Mouse (Mus musculus): ENCODE data around the gene Amotl2.

Amotl2 gene

GRCm38 (mm10) chr9:102719085-102719484 lies 2.6 kb downstream of the Amotl2 start:
- CTCF ChIA-PET, result no interaction called here

- CTCF ChIA-PET, result no interaction called here
These were observed 3.6 kb downstream of the Amotl2 start for GRCm38 (mm10) chr9:102719936-102720566.

GRCm38 (mm10) chr9:102720567-102721167 lies 4.2 kb downstream of the Amotl2 start:
- CTCF ChIA-PET, result no interaction called here

GRCm38 (mm10) chr9:102721406-102721978 lies 5.0 kb downstream of the Amotl2 start:
- CTCF ChIA-PET, result no interaction called here

GRCm38 (mm10) chr9:102722071-102722561 lies 5.6 kb downstream of the Amotl2 start:
- CTCF ChIA-PET, result no interaction called here

GRCm38 (mm10) chr9:102722750-102723149 lies 6.3 kb downstream of the Amotl2 start:
- CTCF ChIA-PET, result no interaction called here

- CTCF ChIA-PET, result interaction anchor here (0.7 kb wide), 1 partner anchor 17 kb away, joined by 5 read pairs; no protein-coding TSS in a partner anchor
These were observed 6.8 kb downstream of the Amotl2 start for GRCm38 (mm10) chr9:102723241-102723709.

GRCm38 (mm10) chr9:102723990-102724461 lies 7.6 kb downstream of the Amotl2 start:
- CTCF ChIA-PET, result interaction anchor here (0.7 kb wide), 1 partner anchor 16 kb away, joined by 5 read pairs; no protein-coding TSS in a partner anchor

GRCm38 (mm10) chr9:102724942-102725341 lies 8.5 kb downstream of the Amotl2 start:
- CTCF ChIA-PET, result no interaction called here

GRCm38 (mm10) chr9:102725958-102726654 lies 9.6 kb downstream of the Amotl2 start:
- CTCF ChIA-PET, result no interaction called here

GRCm38 (mm10) chr9:102726811-102727210 lies 10.3 kb downstream of the Amotl2 start:
- CTCF ChIA-PET, result no interaction called here

GRCm38 (mm10) chr9:102727662-102728468 lies 11.4 kb downstream of the Amotl2 start:
- CTCF ChIA-PET, result no interaction called here

GRCm38 (mm10) chr9:102728469-102728747 lies 11.9 kb downstream of the Amotl2 start:
- CTCF ChIA-PET, result no interaction called here

GRCm38 (mm10) chr9:102729093-102729845 lies 12.8 kb downstream of the Amotl2 start:
- CTCF ChIA-PET, result no interaction called here

- CTCF ChIA-PET, result no interaction called here
These were observed 13.5 kb downstream of the Amotl2 start for GRCm38 (mm10) chr9:102729876-102730413.

- CTCF ChIA-PET, result no interaction called here
These were observed 14.6 kb downstream of the Amotl2 start for GRCm38 (mm10) chr9:102731044-102731471.

- CTCF ChIA-PET, result no interaction called here
These were observed 15.2 kb downstream of the Amotl2 start for GRCm38 (mm10) chr9:102731574-102732175.

GRCm38 (mm10) chr9:102732326-102732865 lies 15.9 kb downstream of the Amotl2 start:
- CTCF ChIA-PET, result no interaction called here

GRCm38 (mm10) chr9:102733459-102733858 lies 17.0 kb downstream of the Amotl2 start:
- CTCF ChIA-PET, result no interaction called here
